Mouse (Mus musculus): ENCODE results near the gene Pgls. TPM values are rescaled to one million over a fixed set of nuclear protein-coding genes. Genes with fewer than 3 reads are reported as not detected.

Gene Pgls
- total and polyA plus RNA-seq, 2 experiments: 111 to 119 TPM

DNA sequence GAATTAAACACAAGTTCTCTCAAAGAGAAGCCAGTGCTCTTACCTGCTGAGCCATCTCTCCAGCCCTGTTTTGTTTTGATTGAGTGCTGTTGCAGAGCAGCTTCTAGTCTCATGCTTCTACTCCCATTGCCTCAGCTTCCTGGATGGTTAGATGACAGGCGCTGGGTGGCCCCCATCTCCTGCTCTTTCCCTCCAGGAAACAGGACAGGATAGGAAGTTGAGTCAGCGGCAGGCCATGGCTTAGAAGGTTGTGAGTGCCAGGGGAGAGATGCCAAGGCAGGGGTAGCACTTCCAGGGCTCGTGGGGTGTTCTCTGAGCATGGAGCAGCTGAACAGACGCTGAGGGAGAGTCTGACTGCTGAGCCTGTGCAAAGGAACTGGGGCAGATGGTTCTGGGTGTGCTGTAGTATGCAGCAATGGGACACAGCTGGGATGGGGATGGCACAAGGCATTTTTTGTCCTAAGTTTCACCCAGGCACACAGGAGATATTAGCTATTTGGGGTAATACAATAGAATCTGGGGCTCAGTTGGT is 14.1 kb upstream of the Pgls start:
- no peaks in the 10 kb centered on the region for H3K27me3 ChIP-seq (ENCODE audit: control insufficient read depth, insufficient read depth, low read length)
- no peak overlapping the region for H3K27ac ChIP-seq (replicated peaks; ENCODE audit: insufficient read depth, low read depth, low read length)
- WGBS: 73% methylated on average over 4 of the region's 4 CpGs
- no peak overlapping the region for H3K4me3 ChIP-seq (ENCODE audit: insufficient read depth, low read depth, low read length)
- no peak for DNase-seq (ENCODE audit: extremely low read depth, low read depth, low spot score)
- no peak overlapping the region for H3K9ac ChIP-seq (ENCODE audit: low read depth, low read length)
- no peaks in the 10 kb centered on the region for H3K4me1 ChIP-seq (ENCODE audit: control insufficient read depth, insufficient read depth, low read length)
- no peak for TF ChIP-seq CTCF (IDR thresholded peaks at IDR 0.05; ENCODE audit: low read depth, low read length)
- TF ChIP-seq POLR2A (IDR thresholded peaks at IDR 0.05; ENCODE audit: extremely low read depth, insufficient read depth, low read length): no peak
- H3K79me2 ChIP-seq (ENCODE audit: control insufficient read depth, insufficient read depth, low read length): 0 out of 2 replicates have a peak, but pooled peaks cover 2% of the 10 kb centered on the region
- H3K36me3 ChIP-seq (ENCODE audit: control insufficient read depth, insufficient read depth, low read length): no peaks in the 10 kb centered on the region

DNA sequence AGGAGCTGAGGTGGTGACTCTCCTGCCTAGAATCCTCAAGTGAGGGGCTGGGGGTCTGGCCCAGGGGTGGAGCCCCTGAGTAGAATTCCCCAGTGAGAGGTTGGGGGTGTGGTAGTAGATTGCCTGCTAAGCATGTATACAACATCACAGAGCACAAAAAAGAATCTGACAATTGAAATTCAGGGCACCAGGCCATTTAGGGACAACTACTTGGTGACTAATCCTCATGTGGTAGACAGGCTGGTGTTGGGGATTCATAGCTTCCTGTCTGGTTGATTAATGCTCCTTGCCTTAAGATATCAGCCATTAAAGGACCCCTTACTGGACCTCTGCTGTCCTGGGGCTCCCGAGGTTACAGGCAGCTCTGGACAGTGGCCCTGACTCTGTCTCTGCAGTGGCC is 13.0 kb upstream of the Pgls start:
- no peaks in the 10 kb centered on the region for H3K36me3 ChIP-seq (ENCODE audit: control insufficient read depth, insufficient read depth, low read length)
- WGBS: 86% methylated on average over 1 of the region's 1 CpGs
- 0 out of 2 replicates have a peak, but pooled peaks cover 2% of the 10 kb centered on the region for H3K79me2 ChIP-seq (ENCODE audit: control insufficient read depth, insufficient read depth, low read length)
- no peak overlapping the region for H3K4me3 ChIP-seq (ENCODE audit: insufficient read depth, low read depth, low read length)
- TF ChIP-seq CTCF (IDR thresholded peaks at IDR 0.05; ENCODE audit: low read depth, low read length) (no peak), POLR2A (IDR thresholded peaks at IDR 0.05; ENCODE audit: extremely low read depth, insufficient read depth, low read length) (no peak)
- no peak overlapping the region for H3K9ac ChIP-seq (ENCODE audit: low read depth, low read length)
- no peaks in the 10 kb centered on the region for H3K4me1 ChIP-seq (ENCODE audit: control insufficient read depth, insufficient read depth, low read length)
- no peaks in the 10 kb centered on the region for H3K27me3 ChIP-seq (ENCODE audit: control insufficient read depth, insufficient read depth, low read length)
- no peak overlapping the region for H3K27ac ChIP-seq (replicated peaks; ENCODE audit: insufficient read depth, low read depth, low read length)
- no peak for DNase-seq (ENCODE audit: extremely low read depth, low read depth, low spot score)

DNA sequence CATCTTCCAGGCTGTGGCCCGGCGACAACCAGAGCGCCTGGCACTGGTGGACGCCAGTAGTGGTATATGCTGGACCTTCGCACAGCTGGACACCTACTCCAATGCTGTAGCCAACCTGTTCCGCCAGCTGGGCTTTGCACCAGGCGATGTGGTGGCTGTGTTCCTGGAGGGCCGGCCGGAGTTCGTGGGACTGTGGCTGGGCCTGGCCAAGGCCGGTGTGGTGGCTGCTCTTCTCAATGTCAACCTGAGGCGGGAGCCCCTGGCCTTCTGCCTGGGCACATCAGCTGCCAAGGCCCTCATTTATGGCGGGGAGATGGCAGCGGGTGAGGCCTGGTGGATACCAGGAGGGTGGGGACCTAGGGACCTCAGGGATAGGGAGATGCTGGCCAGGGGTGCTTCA is 12.5 kb upstream of the Pgls start:
- Histone ChIP-seq H3K4me3 (ENCODE audit: insufficient read depth, low read depth, low read length) (no peak overlapping the region), H3K79me2 (ENCODE audit: control insufficient read depth, insufficient read depth, low read length) (0 out of 2 replicates have a peak, but pooled peaks cover under 1% of the 10 kb centered on the region), H3K27me3 (ENCODE audit: control insufficient read depth, insufficient read depth, low read length) (no peaks in the 10 kb centered on the region), H3K4me1 (ENCODE audit: control insufficient read depth, insufficient read depth, low read length) (no peaks in the 10 kb centered on the region), H3K9ac (ENCODE audit: low read depth, low read length) (no peak overlapping the region), H3K27ac (replicated peaks; ENCODE audit: insufficient read depth, low read depth, low read length) (no peak overlapping the region), H3K36me3 (ENCODE audit: control insufficient read depth, insufficient read depth, low read length) (no peaks in the 10 kb centered on the region)
- TF ChIP-seq CTCF (IDR thresholded peaks at IDR 0.05; ENCODE audit: low read depth, low read length) (no peak), POLR2A (IDR thresholded peaks at IDR 0.05; ENCODE audit: extremely low read depth, insufficient read depth, low read length) (no peak)
- WGBS: 73% methylated on average over 14 of the region's 14 CpGs
- no peak for DNase-seq (ENCODE audit: extremely low read depth, low read depth, low spot score)

DNA sequence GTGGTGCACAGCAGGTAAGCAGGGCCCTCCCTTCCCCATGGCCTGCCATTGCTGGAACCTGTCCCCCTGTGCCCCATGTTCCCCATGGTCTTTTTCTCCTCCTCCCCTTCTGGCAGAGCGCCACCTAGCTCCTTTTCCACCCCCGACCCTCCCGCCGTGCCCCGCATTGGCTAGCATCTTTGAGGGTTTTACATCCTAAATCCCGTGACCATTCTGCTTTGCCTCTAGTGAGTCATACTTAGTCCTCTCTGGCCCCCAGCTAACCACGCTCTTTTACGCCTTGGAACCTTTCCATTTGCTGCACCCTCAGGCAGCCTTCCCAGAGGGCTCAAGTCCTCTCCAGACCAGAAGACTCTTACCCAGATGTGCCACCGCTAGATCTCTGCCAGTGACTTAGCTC is 11.8 kb upstream of the Pgls start:
- 88% methylated on average over 9 of the region's 9 CpGs for WGBS
- H3K27ac ChIP-seq (replicated peaks; ENCODE audit: insufficient read depth, low read depth, low read length): no peak overlapping the region
- no peak for DNase-seq (ENCODE audit: extremely low read depth, low read depth, low spot score)
- H3K36me3 ChIP-seq (ENCODE audit: control insufficient read depth, insufficient read depth, low read length): no peaks in the 10 kb centered on the region
- H3K79me2 ChIP-seq (ENCODE audit: control insufficient read depth, insufficient read depth, low read length): no peaks in the 10 kb centered on the region
- H3K9ac ChIP-seq (ENCODE audit: low read depth, low read length): no peak overlapping the region
- H3K4me3 ChIP-seq (ENCODE audit: insufficient read depth, low read depth, low read length): no peak overlapping the region
- no peaks in the 10 kb centered on the region for H3K27me3 ChIP-seq (ENCODE audit: control insufficient read depth, insufficient read depth, low read length)
- H3K4me1 ChIP-seq (ENCODE audit: control insufficient read depth, insufficient read depth, low read length): no peaks in the 10 kb centered on the region
- TF ChIP-seq POLR2A (IDR thresholded peaks at IDR 0.05; ENCODE audit: extremely low read depth, insufficient read depth, low read length) (no peak), CTCF (IDR thresholded peaks at IDR 0.05; ENCODE audit: low read depth, low read length) (no peak)

DNA sequence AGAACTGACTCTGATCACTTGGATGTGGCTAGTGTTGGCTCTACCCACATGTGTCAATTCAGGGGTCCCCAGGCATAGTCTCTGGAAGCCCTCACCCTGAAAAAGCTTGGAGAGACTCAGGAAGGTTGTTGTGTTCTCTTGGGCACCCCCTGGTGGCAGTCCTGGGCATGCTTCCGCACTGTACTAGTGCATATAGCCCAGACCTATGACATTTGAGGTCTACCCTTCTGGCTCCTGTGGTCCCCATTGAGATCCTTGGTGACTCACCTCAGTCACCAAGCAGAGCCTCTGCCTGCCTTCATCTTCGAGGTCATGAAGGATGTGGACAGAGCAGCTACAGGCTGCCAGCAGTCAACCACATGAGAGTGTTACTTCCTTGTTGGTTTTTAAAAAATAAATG is 5.1 kb upstream of the Pgls start:
- H3K36me3 ChIP-seq (ENCODE audit: control insufficient read depth, insufficient read depth, low read length): no peaks in the 10 kb centered on the region
- DNase-seq (ENCODE audit: extremely low read depth, low read depth, low spot score): no peak
- WGBS: 73% methylated on average over 2 of the region's 2 CpGs
- H3K79me2 ChIP-seq (ENCODE audit: control insufficient read depth, insufficient read depth, low read length): no peaks in the 10 kb centered on the region
- TF ChIP-seq POLR2A (IDR thresholded peaks at IDR 0.05; ENCODE audit: extremely low read depth, insufficient read depth, low read length) (no peak), CTCF (IDR thresholded peaks at IDR 0.05; ENCODE audit: low read depth, low read length) (peak; percentile 81)
- H3K27me3 ChIP-seq (ENCODE audit: control insufficient read depth, insufficient read depth, low read length): no peaks in the 10 kb centered on the region
- H3K9ac ChIP-seq (ENCODE audit: low read depth, low read length): no peak overlapping the region
- no peak overlapping the region for H3K27ac ChIP-seq (replicated peaks; ENCODE audit: insufficient read depth, low read depth, low read length)
- H3K4me1 ChIP-seq (ENCODE audit: control insufficient read depth, insufficient read depth, low read length): peaks cover 5% of the 10 kb centered on the region
- no peak overlapping the region for H3K4me3 ChIP-seq (ENCODE audit: insufficient read depth, low read depth, low read length)

DNA sequence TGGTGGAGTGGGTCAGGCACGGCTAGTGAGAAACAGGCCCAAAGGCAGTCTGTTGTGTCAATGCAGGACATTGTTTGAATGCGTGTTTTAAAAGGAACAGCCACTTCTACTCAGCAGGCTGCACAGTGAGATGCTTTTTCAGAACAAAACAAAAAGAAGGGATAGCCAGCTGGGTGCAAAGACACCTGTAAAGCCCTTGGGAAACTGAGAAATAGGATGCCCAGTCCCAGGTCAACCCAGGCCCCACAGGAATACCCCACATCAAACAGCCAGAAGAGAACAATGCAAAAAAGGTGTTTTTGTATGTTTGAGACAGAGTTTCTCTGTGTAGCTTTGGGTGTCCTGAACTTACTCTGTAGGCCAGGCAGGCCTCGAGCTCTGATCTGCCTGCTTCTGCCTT is 3.2 kb upstream of the Pgls start:
- no peak for TF ChIP-seq CTCF (IDR thresholded peaks at IDR 0.05; ENCODE audit: low read depth, low read length)
- no peak for TF ChIP-seq POLR2A (IDR thresholded peaks at IDR 0.05; ENCODE audit: extremely low read depth, insufficient read depth, low read length)
- no peak for DNase-seq (ENCODE audit: extremely low read depth, low read depth, low spot score)
- no peaks in the 10 kb centered on the region for H3K36me3 ChIP-seq (ENCODE audit: control insufficient read depth, insufficient read depth, low read length)
- peaks cover 12% of the 10 kb centered on the region for H3K4me1 ChIP-seq (ENCODE audit: control insufficient read depth, insufficient read depth, low read length)
- H3K4me3 ChIP-seq (ENCODE audit: insufficient read depth, low read depth, low read length): no peak overlapping the region
- H3K9ac ChIP-seq (ENCODE audit: low read depth, low read length): no peak overlapping the region
- whole genome bisulfite sequencing: 92% methylated on average over 3 of the region's 3 CpGs
- H3K79me2 ChIP-seq (ENCODE audit: control insufficient read depth, insufficient read depth, low read length): no peaks in the 10 kb centered on the region
- H3K27ac ChIP-seq (replicated peaks; ENCODE audit: insufficient read depth, low read depth, low read length): no peak overlapping the region
- no peaks in the 10 kb centered on the region for H3K27me3 ChIP-seq (ENCODE audit: control insufficient read depth, insufficient read depth, low read length)

Measured in liver, adult 2 months (tissue).